Mouse (Mus musculus) MEL (cell line): ENCODE results near the gene Olfr150. TPM values are rescaled to one million over a fixed set of nuclear protein-coding genes. Genes with fewer than 3 reads are reported as not detected.

Experiments used
- DNase-seq: peaks from one replicate; pipeline ENCODE4 v3.0.0; 2011; ENCODE audit warnings: low read depth, low spot score
- H3K27ac ChIP-seq: 2 replicates; pipeline ENCODE4 v1.5.1; 2012; ENCODE audit warnings: low read depth, mild to moderate bottlenecking, control low read depth, low read length, moderate library complexity; ENCODE audit not compliant: control insufficient read depth
- H3K27me3 ChIP-seq, 2 experiments: fragments of 150-350 bp in 1 of 2; sonication (generic) in 1 of 2; 2 replicates each; pipeline ENCODE4 v1.6.1; 2012; ENCODE audit warnings: low read length in 2 of 2, mild to moderate bottlenecking in 2 of 2, improper control_type of control experiment in 1 of 2, moderate library complexity in 1 of 2; ENCODE audit not compliant: insufficient read depth in 2 of 2, control insufficient read depth in 1 of 2
- H3K36me3 ChIP-seq, 2 experiments: 2 replicates each; pipeline ENCODE4 v1.6.1; 2012 to 2014; ENCODE audit warnings: low read length in 2 of 2, improper control_type of control experiment in 1 of 2, inconsistent platforms in 1 of 2, mild to moderate bottlenecking in 1 of 2; ENCODE audit not compliant: insufficient read depth in 2 of 2, control insufficient read depth in 1 of 2
- H3K4me1 ChIP-seq, 2 experiments: fragments of 150-350 bp in 1 of 2; sonication (generic) in 1 of 2; 2 replicates each; pipeline ENCODE4 v1.6.1; 2012; ENCODE audit warnings: low read length in 2 of 2, improper control_type of control experiment in 1 of 2, mild to moderate bottlenecking in 1 of 2; ENCODE audit not compliant: insufficient read depth in 2 of 2, control insufficient read depth in 1 of 2
- H3K4me3 ChIP-seq, 2 experiments: fragments of 150-350 bp in 1 of 2; sonication (generic) in 1 of 2; 2 replicates each; pipeline ENCODE4 v1.5.1; 2012; ENCODE audit warnings: low read depth in 2 of 2, low read length in 2 of 2, mild to moderate bottlenecking in 2 of 2, moderate library complexity in 2 of 2, control low read depth in 1 of 2, improper control_type of control experiment in 1 of 2; ENCODE audit not compliant: control insufficient read depth in 1 of 2, insufficient read depth in 1 of 2
- H3K79me2 ChIP-seq: 2 replicates; pipeline ENCODE4 v1.6.1; 2012; ENCODE audit warnings: mild to moderate bottlenecking, low read length, moderate library complexity; ENCODE audit not compliant: control insufficient read depth, poor library complexity, insufficient read depth
- H3K9ac ChIP-seq: 2 replicates; pipeline ENCODE4 v1.6.1; 2012; ENCODE audit warnings: low read depth, mild to moderate bottlenecking, control low read depth, low read length, moderate library complexity; ENCODE audit not compliant: control insufficient read depth, poor library complexity, severe bottlenecking
- H3K9me3 ChIP-seq: fragments of 150-350 bp; sonication (generic); replicated peaks from 2 replicates; pipeline ENCODE4 v1.6.1; 2012; ENCODE audit warnings: mild to moderate bottlenecking, low read length, improper control_type of control experiment, moderate library complexity; ENCODE audit not compliant: insufficient read depth
- BHLHE40 ChIP-seq: IDR thresholded peaks from 2 replicates; pipeline ENCODE4 v1.6.1; 2012; ENCODE audit warnings: low read depth, mild to moderate bottlenecking, inconsistent platforms, low read length, improper control_type of control experiment, borderline replicate concordance
- CHD1 ChIP-seq: IDR thresholded peaks from 2 replicates; pipeline ENCODE4 v1.6.1; 2012; ENCODE audit warnings: low read depth, mild to moderate bottlenecking, inconsistent platforms, low read length, improper control_type of control experiment
- E2F4 ChIP-seq: IDR thresholded peaks from 2 replicates; pipeline ENCODE4 v1.6.1; 2011; ENCODE audit warnings: low read depth, low read length, improper control_type of control experiment, borderline replicate concordance
- ELF1 ChIP-seq: IDR thresholded peaks from 2 replicates; pipeline ENCODE4 v1.6.1; 2014; ENCODE audit warnings: low read depth, mild to moderate bottlenecking, inconsistent platforms, low read length, improper control_type of control experiment, moderate library complexity
- EP300 ChIP-seq, 2 experiments: IDR thresholded peaks; 2 replicates each; pipeline ENCODE4 v1.6.1; 2011; ENCODE audit warnings: improper control_type of control experiment in 2 of 2, low read length in 2 of 2, low read depth in 1 of 2, mild to moderate bottlenecking in 1 of 2
- GABPA ChIP-seq: IDR thresholded peaks from 2 replicates; pipeline ENCODE4 v1.6.1; 2012; ENCODE audit warnings: low read depth, mild to moderate bottlenecking, inconsistent platforms, low read length, improper control_type of control experiment, moderate library complexity
- KAT2A ChIP-seq: conservative IDR thresholded peaks from 2 replicates; pipeline ENCODE4 v1.6.1; 2012; ENCODE audit warnings: low read depth, low read length, improper control_type of control experiment, inconsistent platforms
- MEF2A ChIP-seq: IDR thresholded peaks from 2 replicates; pipeline ENCODE4 v1.6.1; 2014; ENCODE audit warnings: low read depth, mild to moderate bottlenecking, inconsistent platforms, low read length, improper control_type of control experiment; ENCODE audit not compliant: poor library complexity, insufficient replicate concordance, severe bottlenecking; ENCODE audit errors: extremely low read depth
- POLR2A ChIP-seq, 2 experiments: IDR thresholded peaks; 2 replicates each; pipeline ENCODE4 v1.6.1; 2011 to 2012; ENCODE audit warnings: low read length in 2 of 2, mild to moderate bottlenecking in 2 of 2, control low read depth in 1 of 2, improper control_type of control experiment in 1 of 2, low read depth in 1 of 2, moderate library complexity in 1 of 2; ENCODE audit not compliant: control insufficient read depth in 1 of 2, insufficient read depth in 1 of 2, poor library complexity in 1 of 2
- RAD21 ChIP-seq: IDR thresholded peaks from 2 replicates; pipeline ENCODE4 v1.6.1; 2011; ENCODE audit warnings: mild to moderate bottlenecking, low read depth, low read length, improper control_type of control experiment
- SIN3A ChIP-seq: IDR thresholded peaks from 2 replicates; pipeline ENCODE4 v1.6.1; 2012; ENCODE audit warnings: low read length, improper control_type of control experiment, inconsistent platforms
- SMC3 ChIP-seq: IDR thresholded peaks from 2 replicates; pipeline ENCODE4 v1.6.1; 2011; ENCODE audit warnings: low read depth, low read length, improper control_type of control experiment
- TBP ChIP-seq: IDR thresholded peaks from 2 replicates; pipeline ENCODE4 v1.8.0; 2011; ENCODE audit warnings: low read depth, low read length, improper control_type of control experiment
- USF1 ChIP-seq: IDR thresholded peaks from 2 replicates; pipeline ENCODE4 v1.6.1; 2014; ENCODE audit warnings: low read depth, mild to moderate bottlenecking, inconsistent platforms, low read length, improper control_type of control experiment, moderate library complexity
- ZC3H11A ChIP-seq: IDR thresholded peaks from 2 replicates; pipeline ENCODE4 v1.6.1; 2012; ENCODE audit warnings: low read depth, mild to moderate bottlenecking, inconsistent platforms, low read length, improper control_type of control experiment
- ZKSCAN1 ChIP-seq: IDR thresholded peaks from 2 replicates; pipeline ENCODE4 v1.6.1; 2012; ENCODE audit warnings: low read depth, mild to moderate bottlenecking, inconsistent platforms, low read length, improper control_type of control experiment, moderate library complexity
- ZNF384 ChIP-seq: IDR thresholded peaks from 2 replicates; pipeline ENCODE4 v1.6.1; 2012; ENCODE audit warnings: low read depth, mild to moderate bottlenecking, inconsistent platforms, low read length, improper control_type of control experiment
- polyA plus RNA-seq, 2 experiments: library from polyadenylated mRNA; stranded (reverse) in 1 of 2; unstranded in 1 of 2; fragments of >175 nt in 1 of 2; fragments of >200 nt in 1 of 2; gene quantifications; 2 replicates each; pipeline versions ENCODE4 v1.2.1 to v1.2.4; 2012; ENCODE audit warnings: low replicate concordance in 2 of 2, low read depth in 1 of 2; ENCODE audit not compliant: insufficient read length in 2 of 2, insufficient read depth in 1 of 2, missing spikeins in 1 of 2
- total RNA-seq: library from RNA; depleted of rRNA; stranded (reverse); fragments of 300-350 nt; gene quantifications from 2 replicates; pipeline ENCODE4 v1.2.3, GENCODE M21; 2012

Olfr150 gene
- total and polyA plus RNA-seq, 3 experiments = not detected

GRCm38 (mm10) chr9:39740741-39741140, 10.0 kb downstream of the Olfr150 start:
- Histone ChIP-seq H3K79me2 (no peaks in the 10 kb centered on the region), H3K36me3 (no peaks in the 10 kb centered on the region), H3K9me3 (no peaks in the 10 kb centered on the region), H3K27me3 (no peaks in the 10 kb centered on the region), H3K4me3 (no peak overlapping the region), H3K4me1 (no peaks in the 10 kb centered on the region), H3K9ac (no peak overlapping the region), H3K27ac (no peak overlapping the region)
- TF ChIP-seq ELF1 = no peak
- no peak for TF ChIP-seq MEF2A
- no peak for TF ChIP-seq BHLHE40
- TF ChIP-seq TBP = no peak
- TF ChIP-seq SMC3 = no peak
- no peak for TF ChIP-seq CHD1
- TF ChIP-seq E2F4 = no peak
- no peak for TF ChIP-seq GABPA
- no peak for TF ChIP-seq ZNF384
- no peak for TF ChIP-seq POLR2A (IDR thresholded peaks at IDR 0.05; ENCODE audit: control insufficient read depth in 1 of 2, insufficient read depth in 1 of 2, low read depth in 1 of 2, low read length in 2 of 2, poor library complexity in 1 of 2)
- TF ChIP-seq ZC3H11A = no peak
- TF ChIP-seq USF1 = no peak
- TF ChIP-seq KAT2A = no peak
- no peak for DNase-seq

DNA sequence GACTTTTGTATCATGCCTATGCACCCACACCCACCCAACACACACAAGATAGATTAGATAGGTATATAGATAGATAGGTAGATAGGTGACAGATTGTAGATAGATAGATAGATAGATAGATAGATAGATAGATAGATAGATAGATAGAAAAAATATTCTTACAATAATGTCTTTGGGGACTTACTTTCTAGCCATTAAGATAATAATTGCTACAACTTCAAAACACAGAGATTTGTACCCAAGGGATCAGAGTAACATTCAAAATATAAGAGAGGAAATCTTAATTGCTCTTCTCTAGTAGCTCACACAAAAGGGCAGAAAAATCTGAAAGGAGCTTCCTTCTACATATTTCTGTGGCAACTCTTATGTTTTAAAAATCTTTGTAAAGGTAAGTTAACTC, 15.2 kb downstream of the Olfr150 start, which contains the start of gene Olfr967:
Olfr967 (plus strand) TSS at position 301 of the 400 bp plus-strand sequence.
- Histone ChIP-seq H3K9ac (no peak within 1 kb of the TSS), H3K9me3 (no peaks in the 10 kb centered on the region), H3K27me3 (no peaks in the 10 kb centered on the region), H3K4me3 (no peak within 1 kb of the TSS), H3K79me2 (no peaks in the 10 kb centered on the region), H3K4me1 (no peaks in the 10 kb centered on the region), H3K27ac (no peak within 1 kb of the TSS), H3K36me3 (no peaks in the 10 kb centered on the region)
- no peak for DNase-seq
- TF ChIP-seq ZNF384 (no peak), RAD21 (no peak), BHLHE40 (no peak), SMC3 (no peak), ZKSCAN1 (no peak), EP300 (IDR thresholded peaks at IDR 0.05; ENCODE audit: low read depth in 1 of 2, low read length in 2 of 2) (no peak), SIN3A (no peak)
